Mouse (Mus musculus) CH12.LX (cell line): ENCODE data around the gene Insrr. TPM values are rescaled to one million over a fixed set of nuclear protein-coding genes. Genes with fewer than 3 reads are reported as not detected.
A peak's percentile ranks its signal among the peaks of the same experiment; 100 is the strongest.

Source experiments
- DNase-seq: peaks from one replicate; pipeline ENCODE4 v3.0.0-alpha.2; 2013; ENCODE audit errors: extremely low read depth
- H3K27ac ChIP-seq: 2 replicates; pipeline ENCODE4 v1.5.1; 2012; ENCODE audit warnings: low read depth, mild to moderate bottlenecking, control low read depth, moderate library complexity; ENCODE audit not compliant: insufficient read depth
- H3K27me3 ChIP-seq: replicated peaks from 2 replicates; pipeline ENCODE3; 2012; ENCODE audit warnings: inconsistent platforms
- H3K36me3 ChIP-seq, 2 experiments: replicated peaks in 1 of 2; 2 replicates each; pipeline versions ENCODE3 to v1.6.1; 2012; ENCODE audit warnings: inconsistent platforms in 1 of 2, low read length in 1 of 2, mild to moderate bottlenecking in 1 of 2, mixed read lengths in 1 of 2, moderate library complexity in 1 of 2; ENCODE audit not compliant: control insufficient read depth in 1 of 2, insufficient read depth in 1 of 2
- H3K4me1 ChIP-seq, 2 experiments: 2 replicates each; pipeline ENCODE4 v1.6.1; 2012; ENCODE audit warnings: inconsistent platforms in 1 of 2, moderate library complexity in 1 of 2; ENCODE audit not compliant: insufficient read depth in 2 of 2, control insufficient read depth in 1 of 2
- H3K4me2 ChIP-seq: 2 replicates; pipeline ENCODE4 v1.6.1; 2012; ENCODE audit warnings: low read depth, mild to moderate bottlenecking, control low read depth; ENCODE audit not compliant: poor library complexity, insufficient read depth, severe bottlenecking
- H3K4me3 ChIP-seq, 3 experiments: fragments of 150-350 bp in 1 of 3; sonication (generic) in 1 of 3; replicated peaks in 1 of 3; 2 replicates each; pipeline versions ENCODE3 to v1.5.1; 2011 to 2012; ENCODE audit warnings: low read depth in 2 of 3, low read length in 2 of 3, mild to moderate bottlenecking in 2 of 3, moderate library complexity in 2 of 3, control low read depth in 1 of 3, improper control_type of control experiment in 1 of 3, inconsistent platforms in 1 of 3, mixed read lengths in 1 of 3; ENCODE audit not compliant: poor library complexity in 1 of 3
- H3K79me2 ChIP-seq: replicated peaks from 2 replicates; pipeline ENCODE4 v1.6.1; 2012; ENCODE audit warnings: mild to moderate bottlenecking, moderate library complexity; ENCODE audit not compliant: control insufficient read depth, poor library complexity, insufficient read depth, severe bottlenecking; ENCODE audit errors: extremely low read depth
- H3K9ac ChIP-seq: 2 replicates; pipeline ENCODE4 v1.6.1; 2012; ENCODE audit warnings: low read depth, mild to moderate bottlenecking, control low read depth, moderate library complexity; ENCODE audit not compliant: insufficient read depth
- H3K9me3 ChIP-seq: replicated peaks from 2 replicates; pipeline ENCODE3; 2012; ENCODE audit warnings: low read length, inconsistent platforms, mixed read lengths
- BHLHE40 ChIP-seq: IDR thresholded peaks from 2 replicates; pipeline ENCODE4 v1.6.1; 2011; ENCODE audit warnings: mild to moderate bottlenecking, low read depth, low read length, improper control_type of control experiment
- CHD1 ChIP-seq: IDR thresholded peaks from 2 replicates; pipeline ENCODE4 v1.6.1; 2012; ENCODE audit warnings: low read depth, low read length, improper control_type of control experiment, inconsistent platforms
- CHD2 ChIP-seq: IDR thresholded peaks from 2 replicates; pipeline ENCODE4 v1.6.1; 2011; ENCODE audit warnings: low read length, improper control_type of control experiment
- CTCF ChIP-seq, 2 experiments: IDR thresholded peaks in 1 of 2; conservative IDR thresholded peaks in 1 of 2; 2 replicates each; pipeline ENCODE4 v1.5.1; 2011 to 2012; ENCODE audit warnings: low read depth in 2 of 2, low read length in 2 of 2, improper control_type of control experiment in 1 of 2, inconsistent platforms in 1 of 2, mild to moderate bottlenecking in 1 of 2, moderate library complexity in 1 of 2
- E2F4 ChIP-seq: IDR thresholded peaks from 2 replicates; pipeline ENCODE4 v1.6.1; 2011; ENCODE audit warnings: low read depth, low read length, improper control_type of control experiment; ENCODE audit not compliant: insufficient replicate concordance
- EP300 ChIP-seq: IDR thresholded peaks from 2 replicates; pipeline ENCODE4 v1.6.1; 2011; ENCODE audit warnings: low read length, improper control_type of control experiment
- ETS1 ChIP-seq: conservative IDR thresholded peaks from 2 replicates; pipeline ENCODE4 v1.6.1; 2012; ENCODE audit warnings: low read depth, mild to moderate bottlenecking, inconsistent platforms, low read length, improper control_type of control experiment, moderate library complexity
- JUN ChIP-seq: IDR thresholded peaks from 2 replicates; pipeline ENCODE4 v1.6.1; 2011; ENCODE audit warnings: low read depth, mild to moderate bottlenecking, low read length, improper control_type of control experiment, moderate library complexity; ENCODE audit not compliant: insufficient read depth
- MAX ChIP-seq: IDR thresholded peaks from 2 replicates; pipeline ENCODE4 v1.6.1; 2011; ENCODE audit warnings: low read length, improper control_type of control experiment
- MEF2A ChIP-seq: IDR thresholded peaks from 2 replicates; pipeline ENCODE4 v1.6.1; 2014; ENCODE audit warnings: low read depth, mild to moderate bottlenecking, inconsistent platforms, low read length, improper control_type of control experiment, borderline replicate concordance
- NELFE ChIP-seq: IDR thresholded peaks from 2 replicates; pipeline ENCODE4 v1.6.1; 2011; ENCODE audit warnings: low read depth, low read length, improper control_type of control experiment
- POLR2A ChIP-seq: IDR thresholded peaks from 2 replicates; pipeline ENCODE4 v1.6.1; 2011; ENCODE audit warnings: low read depth, mild to moderate bottlenecking, improper control_type of control experiment, low read length
- RAD21 ChIP-seq: IDR thresholded peaks from 2 replicates; pipeline ENCODE4 v1.6.1; 2011; ENCODE audit warnings: low read depth, mild to moderate bottlenecking, low read length, improper control_type of control experiment, moderate library complexity
- RCOR1 ChIP-seq: conservative IDR thresholded peaks from 2 replicates; pipeline ENCODE4 v1.6.1; 2012; ENCODE audit warnings: low read depth, mild to moderate bottlenecking, inconsistent platforms, low read length, improper control_type of control experiment
- SIN3A ChIP-seq: IDR thresholded peaks from 2 replicates; pipeline ENCODE4 v1.6.1; 2012; ENCODE audit warnings: low read length, improper control_type of control experiment, inconsistent platforms
- TCF12 ChIP-seq: IDR thresholded peaks from 2 replicates; pipeline ENCODE4 v1.6.1; 2014; ENCODE audit warnings: low read depth, mild to moderate bottlenecking, inconsistent platforms, low read length, improper control_type of control experiment
- UBTF ChIP-seq: IDR thresholded peaks from 2 replicates; pipeline ENCODE4 v1.6.1; 2012; ENCODE audit warnings: low read depth, mild to moderate bottlenecking, inconsistent platforms, low read length, improper control_type of control experiment, moderate library complexity
- USF1 ChIP-seq: IDR thresholded peaks from 2 replicates; pipeline ENCODE4 v1.6.1; 2014; ENCODE audit warnings: low read depth, mild to moderate bottlenecking, inconsistent platforms, low read length, improper control_type of control experiment
- dilution Hi-C: fragments of 300-500 bp; cut with MboI; formaldehyde crosslinking; loops from 2 replicates; pipeline ENCODE4 v1.14.3; 2020; ENCODE audit warnings: low sequenced_read_pairs; ENCODE audit not compliant: extremely low pct_unique_long_range_greater_than_20kb, extremely low pct_ligation_motif_present
- in situ Hi-C: fragments of 300-500 bp; cut with MboI; formaldehyde crosslinking; loops from 3 replicates; pipeline ENCODE4 v1.14.3; 2019; ENCODE audit warnings: low sequenced_read_pairs, low pct_ligation_motif_present, low pct_unique_long_range_greater_than_20kb, mixed read lengths
- polyA plus RNA-seq: library from polyadenylated mRNA; unstranded; fragments of >175 nt; gene quantifications from 2 replicates; pipeline ENCODE4 v1.2.1, GENCODE M21; 2012; ENCODE audit warnings: low read depth; ENCODE audit not compliant: insufficient read length
- total RNA-seq, 2 experiments: library from RNA; depleted of rRNA; stranded (reverse); fragments of 300-350 nt in 1 of 2; fragments of >200 nt in 1 of 2; gene quantifications; 2 replicates each; pipeline ENCODE4 v1.2.3; 2012 to 2014

Insrr gene
- total and polyA plus RNA-seq, 3 experiments, result 0.06 to 0.08 TPM; not detected in 1

DNA sequence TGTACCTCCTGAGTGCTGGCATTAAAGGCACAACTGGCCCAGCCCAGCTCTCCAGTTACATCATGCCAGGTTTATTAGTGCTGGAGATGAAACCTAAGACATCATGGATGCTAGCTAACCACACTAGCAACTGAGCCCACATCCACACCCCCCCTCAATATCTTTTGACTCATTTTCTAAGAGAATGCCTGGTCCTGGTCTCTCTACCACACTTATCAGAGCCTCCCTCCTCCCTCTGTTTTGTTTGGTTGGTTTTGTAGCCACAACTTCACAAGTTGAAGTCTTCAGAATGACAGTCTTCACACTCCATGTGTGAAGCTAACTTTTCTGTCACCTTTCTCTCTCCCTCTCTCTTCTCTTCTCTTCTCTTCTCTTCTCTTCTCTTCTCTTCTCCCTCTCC is 44.1 kb downstream of the Insrr start:
- no peak overlapping the region for H3K4me2 ChIP-seq
- H3K36me3 ChIP-seq, result no peaks in the 10 kb centered on the region
- H3K79me2 ChIP-seq, result no peaks in the 10 kb centered on the region
- no peak overlapping the region for H3K4me3 ChIP-seq
- H3K27me3 ChIP-seq, result peaks cover 14% of the 10 kb centered on the region
- no peak overlapping the region for H3K27ac ChIP-seq
- DNase-seq, result no peak
- no peak for TF ChIP-seq JUN
- no peak for TF ChIP-seq RAD21
- H3K9ac ChIP-seq, result no peak overlapping the region
- dilution Hi-C loops, result no loop called here
- no peaks in the 10 kb centered on the region for H3K9me3 ChIP-seq
- in situ Hi-C loops, result no loop called here
- peaks cover 0 to 18% of the 10 kb centered on the region in 2 experiments; a peak in 2 of 4 replicates for H3K4me1 ChIP-seq

- Histone ChIP-seq H3K27me3 (peaks cover 4% of the 10 kb centered on the region), H3K9ac (no peak overlapping the region), H3K27ac (no peak overlapping the region), H3K4me2 (no peak overlapping the region), H3K36me3 (peaks cover 0 to 8% of the 10 kb centered on the region in 2 experiments), H3K79me2 (0 out of 2 replicates have a peak, but pooled peaks cover 2% of the 10 kb centered on the region), H3K4me3 (no peak overlapping the region), H3K4me1 (peaks cover 5 to 34% of the 10 kb centered on the region in 2 experiments; a peak in 3 of 4 replicates), H3K9me3 (no peaks in the 10 kb centered on the region)
- TF ChIP-seq CTCF (conservative IDR thresholded peaks at IDR 0.05 in 1 of 2, IDR thresholded peaks at IDR 0.05 in 1 of 2; ENCODE audit: low read depth in 2 of 2, low read length in 2 of 2) (no peak), BHLHE40 (peak; percentile 49)
- in situ Hi-C loops, result no loop called here
- DNase-seq, result no peak
- dilution Hi-C loops, result no loop called here
Measured at GRCm38 (mm10) chr3:87844981-87845380, 48.2 kb downstream of the Insrr start.

DNA sequence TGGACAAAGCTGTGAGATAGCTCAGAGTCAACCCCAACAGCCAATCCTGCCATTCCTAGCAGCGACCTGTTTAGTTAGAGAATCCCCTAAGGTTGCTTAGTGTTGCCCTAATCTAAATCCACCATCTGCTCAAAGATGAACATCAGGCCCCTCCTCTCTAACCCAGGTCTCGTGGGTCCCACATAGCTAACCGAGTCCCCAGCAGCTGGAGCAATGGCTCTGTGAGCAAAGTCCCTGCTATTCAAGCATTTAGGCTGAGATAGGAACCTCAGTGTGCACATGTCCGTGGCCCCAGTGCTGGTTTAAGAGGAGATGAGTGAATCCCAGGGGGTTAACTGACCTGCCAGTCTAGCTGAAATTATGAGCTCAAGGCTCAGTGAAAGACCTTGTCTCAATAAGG is 49.4 kb downstream of the Insrr start:
- H3K9me3 ChIP-seq, result no peaks in the 10 kb centered on the region
- H3K4me1 ChIP-seq, result peaks cover 7 to 46% of the 10 kb centered on the region in 2 experiments; a peak in 3 of 4 replicates
- H3K27me3 ChIP-seq, result no peaks in the 10 kb centered on the region
- H3K36me3 ChIP-seq, result peaks cover 4 to 20% of the 10 kb centered on the region in 2 experiments
- in situ Hi-C loops (no loop called here), dilution Hi-C loops (no loop called here)
- H3K4me3 ChIP-seq, result peak overlapping the region in 2 of 3 experiments; percentile 66 to 86
- peak overlapping the region; percentile 81; the same call in 1 of the 2 replicates for H3K4me2 ChIP-seq
- H3K79me2 ChIP-seq, result 0 out of 2 replicates have a peak, but pooled peaks cover 2% of the 10 kb centered on the region
- DNase-seq, result no peak
- H3K27ac ChIP-seq, result no peak overlapping the region
- no peak for TF ChIP-seq JUN
- no peak for TF ChIP-seq TCF12
- TF ChIP-seq POLR2A, result no peak
- TF ChIP-seq EP300, result no peak
- TF ChIP-seq UBTF, result no peak
- no peak for TF ChIP-seq E2F4
- TF ChIP-seq CHD2, result no peak
- no peak for TF ChIP-seq SIN3A
- no peak for TF ChIP-seq CTCF (conservative IDR thresholded peaks at IDR 0.05 in 1 of 2, IDR thresholded peaks at IDR 0.05 in 1 of 2; ENCODE audit: low read depth in 2 of 2, low read length in 2 of 2)
- no peak for TF ChIP-seq MEF2A
- no peak for TF ChIP-seq ETS1
- TF ChIP-seq USF1, result no peak
- TF ChIP-seq NELFE, result no peak
- no peak for TF ChIP-seq CHD1
- no peak for TF ChIP-seq MAX
- TF ChIP-seq RCOR1, result no peak
- no peak overlapping the region for H3K9ac ChIP-seq
